Mouse (Mus musculus): ENCODE results near the gene Ammecr1.

Gene Ammecr1

GRCm38 (mm10) chrX:142916719-142917118, 49.8 kb downstream of the Ammecr1 start:
- no peak for DNase-seq (ENCODE audit: low read depth in 2 of 2, low spot score in 2 of 2)

GRCm38 (mm10) chrX:142914208-142914607, 52.3 kb downstream of the Ammecr1 start:
- DNase-seq (ENCODE audit: low read depth in 2 of 2, low spot score in 2 of 2): no peak

- no peak for DNase-seq (ENCODE audit: low read depth in 2 of 2, low spot score in 2 of 2)
Measured at GRCm38 (mm10) chrX:142903854-142904253, 62.7 kb downstream of the Ammecr1 start.

GRCm38 (mm10) chrX:142902599-142902998, 63.9 kb downstream of the Ammecr1 start:
- DNase-seq (ENCODE audit: low read depth in 2 of 2, low spot score in 2 of 2): no peak

- no peak for DNase-seq (ENCODE audit: low read depth in 2 of 2, low spot score in 2 of 2)
Measured at GRCm38 (mm10) chrX:142901915-142902314, 64.6 kb downstream of the Ammecr1 start.

GRCm38 (mm10) chrX:142898295-142898887, 68.1 kb downstream of the Ammecr1 start:
- no peak for DNase-seq (ENCODE audit: low read depth in 2 of 2, low spot score in 2 of 2)

GRCm38 (mm10) chrX:142897477-142898000, 69.0 kb downstream of the Ammecr1 start:
- DNase-seq (ENCODE audit: low read depth in 2 of 2, low spot score in 2 of 2): no peak

GRCm38 (mm10) chrX:142895316-142895715, 71.2 kb downstream of the Ammecr1 start:
- DNase-seq (ENCODE audit: low read depth in 2 of 2, low spot score in 2 of 2): no peak

- DNase-seq (ENCODE audit: low read depth in 2 of 2, low spot score in 2 of 2): no peak
Measured at GRCm38 (mm10) chrX:142885962-142886361, 80.6 kb downstream of the Ammecr1 start.

GRCm38 (mm10) chrX:142883593-142883992, 82.9 kb downstream of the Ammecr1 start:
- no peak for DNase-seq (ENCODE audit: low read depth in 2 of 2, low spot score in 2 of 2)

GRCm38 (mm10) chrX:142882255-142882654, 84.3 kb downstream of the Ammecr1 start:
- DNase-seq (ENCODE audit: low read depth in 2 of 2, low spot score in 2 of 2): no peak

- DNase-seq (ENCODE audit: low read depth in 2 of 2, low spot score in 2 of 2): no peak
Measured at GRCm38 (mm10) chrX:142869844-142870243, 96.7 kb downstream of the Ammecr1 start.

GRCm38 (mm10) chrX:142848032-142848431, 118.5 kb downstream of the Ammecr1 start:
- no peak for DNase-seq (ENCODE audit: low read depth in 2 of 2, low spot score in 2 of 2)

GRCm38 (mm10) chrX:142846266-142846665, 120.3 kb downstream of the Ammecr1 start:
- DNase-seq (ENCODE audit: low read depth in 2 of 2, low spot score in 2 of 2): no peak

GRCm38 (mm10) chrX:142841916-142842315, 124.6 kb downstream of the Ammecr1 start:
- no peak for DNase-seq (ENCODE audit: low read depth in 2 of 2, low spot score in 2 of 2)

GRCm38 (mm10) chrX:142839411-142839810, 127.1 kb downstream of the Ammecr1 start:
- DNase-seq (ENCODE audit: low read depth in 2 of 2, low spot score in 2 of 2): no peak

GRCm38 (mm10) chrX:142838841-142839240, 127.7 kb downstream of the Ammecr1 start:
- DNase-seq (ENCODE audit: low read depth in 2 of 2, low spot score in 2 of 2): no peak

- no peak for DNase-seq (ENCODE audit: low read depth in 2 of 2, low spot score in 2 of 2)
Measured at GRCm38 (mm10) chrX:142837316-142837715, 129.2 kb downstream of the Ammecr1 start.

GRCm38 (mm10) chrX:142836399-142836798, 130.1 kb downstream of the Ammecr1 start:
- no peak for DNase-seq (ENCODE audit: low read depth in 2 of 2, low spot score in 2 of 2)

- DNase-seq (ENCODE audit: low read depth in 2 of 2, low spot score in 2 of 2): no peak
Measured at GRCm38 (mm10) chrX:142834807-142835206, 131.7 kb downstream of the Ammecr1 start.

GRCm38 (mm10) chrX:142833164-142833796, 133.2 kb downstream of the Ammecr1 start:
- DNase-seq (ENCODE audit: low read depth in 2 of 2, low spot score in 2 of 2): no peak

- DNase-seq (ENCODE audit: low read depth in 2 of 2, low spot score in 2 of 2): no peak
Measured at GRCm38 (mm10) chrX:142832221-142832620, 134.3 kb downstream of the Ammecr1 start.

- DNase-seq (ENCODE audit: low read depth in 2 of 2, low spot score in 2 of 2): no peak
Measured at GRCm38 (mm10) chrX:142830572-142830971, 136.0 kb downstream of the Ammecr1 start.
